Mouse (Mus musculus) neural tube, embryonic 11.5 days (tissue): ENCODE measurements around the gene Ppfia4. TPM values are rescaled to one million over a fixed set of nuclear protein-coding genes. Genes with fewer than 3 reads are reported as not detected.
A peak's percentile ranks its signal among the peaks of the same experiment; 100 is the strongest.

Experiments
- ATAC-seq: fragments of 200-750 bp; cut with Nextera tagmentation; 2 replicates; pipeline ENCODE4 v1.8.0; 2017; ENCODE audit warnings: moderate number of reproducible peaks, mild to moderate bottlenecking, moderate TSS enrichment, moderate library complexity; ENCODE audit not compliant: insufficient read depth, low FRiP score, low TSS enrichment
- DNase-seq: peaks from one replicate; pipeline ENCODE4 v3.0.0-alpha.2; 2015; ENCODE audit warnings: low spot score
- H3K27ac ChIP-seq: fragments of 300-500 bp; sonication (generic); 2 replicates; pipeline ENCODE4 v1.5.1; 2014; ENCODE audit warnings: low read depth, mild to moderate bottlenecking, low read length
- H3K27me3 ChIP-seq: fragments of 300-500 bp; sonication (generic); 2 replicates; pipeline ENCODE4 v1.6.1; 2014; ENCODE audit warnings: mild to moderate bottlenecking, low read length, mixed read lengths; ENCODE audit not compliant: control insufficient read depth, insufficient read depth
- H3K36me3 ChIP-seq: fragments of 300-500 bp; sonication (generic); 2 replicates; pipeline ENCODE4 v1.6.1; 2014; ENCODE audit warnings: mild to moderate bottlenecking, low read length, moderate library complexity, mixed read lengths; ENCODE audit not compliant: control insufficient read depth, insufficient read depth
- H3K4me1 ChIP-seq: fragments of 300-500 bp; sonication (generic); 2 replicates; pipeline ENCODE4 v1.6.1; 2014; ENCODE audit warnings: low read length, mixed read lengths; ENCODE audit not compliant: control insufficient read depth, insufficient read depth
- H3K4me2 ChIP-seq: fragments of 300-500 bp; sonication (generic); 2 replicates; pipeline ENCODE4 v1.6.1; 2014; ENCODE audit warnings: low read depth, mild to moderate bottlenecking, moderate library complexity
- H3K4me3 ChIP-seq: fragments of 300-500 bp; sonication (generic); 2 replicates; pipeline ENCODE4 v1.5.1; 2014; ENCODE audit warnings: low read depth, low read length
- H3K9ac ChIP-seq: fragments of 300-500 bp; sonication (generic); 2 replicates; pipeline ENCODE4 v1.6.1; 2014; ENCODE audit warnings: mild to moderate bottlenecking, low read length
- H3K9me3 ChIP-seq: fragments of 300-500 bp; sonication (generic); 2 replicates; pipeline ENCODE4 v1.6.1; 2016; ENCODE audit warnings: low read length; ENCODE audit not compliant: control insufficient read depth
- WGBS: fragments of 180-500 bp; shearing (Covaris S2); extraction: QIAGEN DNeasy Blood & Tissue Kit; methylation state at CpG from one replicate; pipeline ENCODE4 v1.1.7; 2014; 5-methylcytosine and 5-hydroxymethylcytosine counted together
- polyA plus RNA-seq: library from polyadenylated mRNA; unstranded; fragments of >200 nt; fragmentation: Nextera tagmentation; extraction: Ambion mirVana; gene quantifications from 2 replicates; pipeline ENCODE4 v1.2.1, GENCODE M21; 2014

Ppfia4 gene
- 3.9 and 4.6 TPM in 2 replicates for polyA plus RNA-seq

DNA sequence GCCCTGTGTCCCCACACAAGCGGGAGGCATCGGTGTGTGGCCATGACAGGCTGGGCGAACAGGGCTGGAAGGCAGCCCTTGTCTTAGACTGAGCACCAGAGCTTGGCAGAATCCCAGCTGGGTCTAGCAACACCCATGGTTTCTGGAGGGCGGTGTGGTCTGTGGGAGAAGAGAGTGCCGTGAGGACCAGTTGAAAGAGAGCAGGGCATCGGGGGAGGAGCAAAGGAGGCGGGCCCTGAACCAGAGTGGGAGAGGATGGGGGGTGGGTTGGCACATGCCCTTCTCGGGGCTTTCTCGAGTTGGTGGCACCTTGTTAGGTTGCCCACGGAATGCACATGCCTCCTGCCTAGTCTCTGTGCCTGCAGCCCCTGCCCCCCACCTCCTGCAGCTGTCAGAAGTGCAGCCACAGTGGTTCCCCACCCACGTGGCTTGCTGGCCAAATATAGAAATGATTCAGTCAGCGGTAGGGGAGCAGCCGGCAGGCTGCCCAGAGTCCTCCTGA lies at the start of gene Ppfia4:
TSS of gene Ppfia4 (minus strand) at position 159 of the 502 bp plus-strand sequence.
- ATAC-seq: no peak
- WGBS: 63% methylated on average over 13 of the region's 13 CpGs
- DNase-seq: no peak

DNA sequence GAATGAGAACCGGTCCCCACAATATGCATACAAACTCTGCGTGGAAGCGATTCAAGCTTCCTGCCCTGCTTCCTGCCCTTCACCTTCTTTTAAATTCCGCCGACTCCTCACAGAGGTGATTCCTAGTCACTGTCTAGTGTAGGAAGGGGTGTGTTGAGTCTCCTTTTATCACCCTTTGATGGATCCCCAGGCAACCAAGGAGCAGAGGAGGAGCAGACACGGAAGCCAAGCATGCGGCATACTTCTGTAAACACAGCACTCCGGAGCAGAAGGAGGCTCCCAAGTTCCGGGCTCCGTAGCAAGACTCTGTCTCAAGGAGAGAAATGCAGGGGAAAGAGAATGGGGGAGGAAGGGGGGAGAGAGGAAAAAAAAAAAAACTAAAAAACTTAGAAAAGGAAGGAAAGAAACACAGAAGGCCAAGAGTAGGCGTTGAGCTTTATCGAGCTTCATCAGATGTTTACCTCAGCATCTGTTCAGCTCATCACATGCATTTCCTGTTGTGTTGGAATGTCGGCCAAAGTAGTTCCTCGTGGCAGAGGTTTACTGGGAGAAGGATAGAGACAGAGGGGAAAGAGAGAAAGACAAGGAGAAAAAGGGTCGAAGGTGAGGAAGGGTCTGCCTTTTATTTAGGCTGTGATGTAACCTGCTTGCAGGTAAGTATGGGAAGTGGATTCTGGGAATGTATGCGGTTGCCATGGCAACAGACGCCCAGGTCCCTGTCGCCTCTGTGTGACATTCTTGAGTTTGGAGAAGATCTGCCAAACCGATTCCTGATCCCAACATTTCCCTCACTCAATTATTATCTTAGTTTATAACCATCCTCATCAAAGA lies 49.3 kb upstream of the Ppfia4 start:
- ATAC-seq (no peak), DNase-seq (no peak)
- 8% methylated on average over 19 of the region's 19 CpGs for WGBS
- Histone ChIP-seq H3K4me2 (peak overlapping the region; percentile 40), H3K9me3 (no peaks in the 10 kb centered on the region), H3K27ac (no peak overlapping the region), H3K4me1 (no peaks in the 10 kb centered on the region), H3K27me3 (no peaks in the 10 kb centered on the region), H3K4me3 (peak overlapping the region; percentile 9; the same call in 1 of the 2 replicates), H3K9ac (no peak overlapping the region), H3K36me3 (no peaks in the 10 kb centered on the region)

More for the DNA sequence above, at the start of gene Ppfia4:
- Histone ChIP-seq H3K9me3 (no peaks in the 10 kb centered on the region), H3K27me3 (no peaks in the 10 kb centered on the region), H3K27ac (no peak within 1 kb of the TSS), H3K4me2 (no peak within 1 kb of the TSS), H3K4me3 (no peak within 1 kb of the TSS), H3K9ac (no peak within 1 kb of the TSS), H3K36me3 (no peaks in the 10 kb centered on the region), H3K4me1 (no peaks in the 10 kb centered on the region)

DNA sequence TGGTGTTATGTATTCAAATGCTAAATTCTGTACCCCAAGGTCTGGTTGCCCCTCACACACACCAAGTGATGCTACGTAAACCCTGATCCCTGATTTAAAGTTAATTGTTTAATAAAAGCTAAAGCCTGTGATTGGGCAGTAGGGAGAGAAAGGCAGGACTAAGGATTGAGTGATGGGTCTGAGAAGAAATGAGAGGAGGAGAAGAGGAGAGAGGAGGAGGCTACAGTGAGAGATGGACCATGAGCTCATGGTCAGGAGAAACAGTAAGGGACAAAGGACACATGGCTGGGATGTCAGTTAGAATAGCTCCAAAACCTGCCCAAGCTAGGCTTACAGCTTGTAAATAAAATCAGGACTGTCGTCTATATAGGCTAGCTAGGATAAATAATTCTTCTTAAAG lies 48.3 kb upstream of the Ppfia4 start:
- ATAC-seq (no peak), DNase-seq (no peak)
- Histone ChIP-seq H3K27ac (no peak overlapping the region), H3K36me3 (no peaks in the 10 kb centered on the region), H3K4me3 (no peak overlapping the region), H3K9me3 (no peaks in the 10 kb centered on the region), H3K27me3 (no peaks in the 10 kb centered on the region), H3K4me2 (no peak overlapping the region), H3K9ac (no peak overlapping the region), H3K4me1 (no peaks in the 10 kb centered on the region)
- WGBS: 91% methylated on average over 2 of the region's 2 CpGs

DNA sequence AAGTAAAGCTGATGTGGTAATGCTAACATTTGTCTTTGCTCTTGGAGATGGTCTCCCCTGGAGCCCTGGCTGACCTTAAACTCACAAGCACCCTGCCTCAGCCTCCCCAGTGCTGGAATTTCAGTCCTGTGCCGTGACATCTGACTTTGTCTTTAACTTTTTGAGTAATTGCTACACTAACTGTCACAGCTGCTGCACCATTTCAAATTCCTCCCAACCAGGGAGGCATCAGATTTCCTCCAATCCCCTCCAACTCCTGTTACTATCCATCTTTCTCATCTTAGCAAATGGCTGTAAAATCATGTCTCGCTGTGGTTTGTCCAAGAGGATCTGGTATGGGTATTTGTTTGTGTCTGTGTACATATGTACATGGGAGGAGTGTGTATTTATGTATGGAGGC lies 41.4 kb upstream of the Ppfia4 start:
- Histone ChIP-seq H3K9me3 (no peaks in the 10 kb centered on the region; the same call in 1 of the 2 replicates), H3K27ac (no peak overlapping the region), H3K36me3 (no peaks in the 10 kb centered on the region), H3K4me1 (no peaks in the 10 kb centered on the region), H3K9ac (no peak overlapping the region), H3K4me2 (no peak overlapping the region), H3K27me3 (no peaks in the 10 kb centered on the region), H3K4me3 (no peak overlapping the region)
- ATAC-seq (no peak), DNase-seq (no peak)
- WGBS: 61% methylated on average over 2 of the region's 2 CpGs

DNA sequence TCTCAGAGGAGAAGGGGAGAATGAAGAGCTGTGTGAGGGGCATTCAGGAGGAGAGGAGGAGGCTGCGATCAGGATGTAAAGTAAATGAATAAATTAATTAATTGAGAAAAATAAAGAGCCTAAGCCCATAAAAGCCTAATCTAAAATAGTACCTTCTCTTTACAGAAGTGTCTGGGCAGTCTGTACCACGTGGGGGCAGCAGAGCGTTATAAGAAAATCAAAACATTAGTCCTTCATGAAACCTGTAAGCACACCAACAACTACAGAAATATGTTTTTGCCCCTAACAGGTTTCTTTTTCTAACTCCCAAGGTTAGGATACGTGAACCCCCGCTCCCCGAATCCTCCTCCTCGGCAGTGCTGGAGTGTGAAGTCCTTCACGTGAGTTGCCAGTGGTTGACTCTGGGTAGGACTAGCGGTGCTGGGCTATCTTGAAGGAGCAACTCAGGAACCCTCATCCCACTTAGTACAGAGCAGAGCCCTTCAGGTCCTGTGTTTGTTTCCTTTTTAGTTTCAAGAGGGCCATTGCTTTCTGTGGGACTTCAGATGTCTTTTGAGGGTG lies 36.1 kb upstream of the Ppfia4 start:
- Histone ChIP-seq H3K27ac (no peak overlapping the region), H3K4me2 (no peak overlapping the region), H3K27me3 (no peaks in the 10 kb centered on the region), H3K9me3 (no peaks in the 10 kb centered on the region; the same call in 1 of the 2 replicates), H3K36me3 (no peaks in the 10 kb centered on the region), H3K4me3 (no peak overlapping the region), H3K9ac (no peak overlapping the region), H3K4me1 (no peaks in the 10 kb centered on the region)
- DNase-seq (peak; percentile 53), ATAC-seq (no peak)
- WGBS: 53% methylated on average over 9 of the region's 9 CpGs

DNA sequence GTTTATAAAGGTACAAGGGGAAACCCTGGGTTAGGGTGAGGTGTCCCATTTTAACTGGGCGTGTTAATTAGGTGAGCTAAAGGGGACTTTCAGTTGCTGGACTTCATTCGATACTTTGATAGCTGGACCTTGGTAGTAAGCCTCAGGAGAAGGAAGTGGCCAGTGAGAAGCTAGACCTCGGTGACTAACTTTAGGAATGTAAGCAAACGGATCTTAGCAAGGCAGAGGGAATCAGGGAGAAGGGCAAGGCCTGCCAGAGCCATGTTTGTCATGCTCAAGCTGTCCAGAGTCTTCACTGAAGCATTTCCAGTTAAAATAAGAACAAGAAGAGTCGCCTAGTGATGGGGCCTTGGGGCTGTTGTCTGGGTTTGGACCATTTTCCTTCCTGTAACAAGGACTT lies 32.8 kb upstream of the Ppfia4 start:
- 72% methylated on average over 5 of the region's 5 CpGs for WGBS
- H3K4me1 ChIP-seq: peaks cover 4% of the 10 kb centered on the region
- H3K9ac ChIP-seq: no peak overlapping the region
- H3K9me3 ChIP-seq: no peaks in the 10 kb centered on the region; the same call in 1 of the 2 replicates
- DNase-seq: no peak
- H3K4me3 ChIP-seq: no peak overlapping the region
- ATAC-seq: no peak
- no peak overlapping the region for H3K4me2 ChIP-seq
- no peaks in the 10 kb centered on the region for H3K36me3 ChIP-seq
- no peak overlapping the region for H3K27ac ChIP-seq
- H3K27me3 ChIP-seq: no peaks in the 10 kb centered on the region

DNA sequence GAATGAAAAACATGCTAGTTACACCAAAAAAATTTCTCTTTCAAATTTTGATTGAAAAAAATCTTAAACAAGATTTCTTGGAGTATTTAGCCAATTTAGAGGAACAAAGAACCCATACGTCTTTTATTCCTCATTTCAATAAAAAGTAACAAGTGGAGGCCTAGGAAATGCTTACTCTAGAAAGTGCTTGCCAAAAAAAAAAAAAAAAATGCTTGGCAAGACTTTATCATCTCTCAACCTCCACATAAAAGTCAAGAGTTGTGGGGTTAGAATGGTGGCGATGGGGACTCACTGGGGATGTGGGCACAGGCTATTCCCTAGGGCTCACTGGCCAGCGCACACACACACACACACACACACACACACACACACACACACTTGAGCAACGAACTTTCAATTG lies 30.5 kb upstream of the Ppfia4 start:
- H3K4me3 ChIP-seq: no peak overlapping the region
- no peak overlapping the region for H3K27ac ChIP-seq
- H3K4me2 ChIP-seq: no peak overlapping the region
- no peaks in the 10 kb centered on the region for H3K9me3 ChIP-seq
- no peak for ATAC-seq
- H3K9ac ChIP-seq: no peak overlapping the region
- H3K4me1 ChIP-seq: peaks cover 4% of the 10 kb centered on the region
- no peak for DNase-seq
- H3K27me3 ChIP-seq: no peaks in the 10 kb centered on the region
- 76% methylated on average over 4 of the region's 4 CpGs for WGBS
- H3K36me3 ChIP-seq: peaks cover 2% of the 10 kb centered on the region; the same call in 1 of the 2 replicates

DNA sequence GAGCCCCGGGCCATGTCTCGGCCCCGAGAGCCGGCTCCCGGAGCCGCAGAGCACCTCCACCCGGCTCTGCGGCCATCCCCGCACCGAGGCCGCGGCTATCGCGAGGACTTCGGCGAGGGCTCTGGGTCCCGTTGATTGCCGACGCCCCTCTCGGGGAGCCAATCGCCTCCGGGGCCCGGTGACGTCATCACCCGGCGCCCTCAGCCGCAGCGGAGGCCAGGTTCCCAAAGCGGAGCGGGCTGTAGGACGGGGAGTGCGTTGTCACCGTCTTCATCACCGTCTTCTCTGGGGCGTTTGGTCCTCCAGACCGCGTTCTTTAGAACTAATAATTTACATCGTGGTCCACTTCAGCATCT lies 29.1 kb upstream of the Ppfia4 start, which contains the start of gene Tmem183a:
TSS of gene Tmem183a (minus strand) at position 123 of the 356 bp plus-strand sequence.
- Histone ChIP-seq H3K36me3 (peaks cover 7% of the 10 kb centered on the region), H3K4me1 (peaks cover 4% of the 10 kb centered on the region), H3K27me3 (no peaks in the 10 kb centered on the region), H3K9me3 (no peaks in the 10 kb centered on the region), H3K27ac (peak within 1 kb of the TSS; percentile 67; the same call in 1 of the 2 replicates), H3K4me3 (peak within 1 kb of the TSS; percentile 84), H3K9ac (peak within 1 kb of the TSS; percentile 95), H3K4me2 (peak within 1 kb of the TSS; percentile 80)
- WGBS: 0% methylated on average over 38 of the region's 38 CpGs
- ATAC-seq: peak; percentile 99
- peak; percentile 99 for DNase-seq
